Mouse (Mus musculus): ENCODE data around the gene Pomp.
"Not testable (repeated sequence)": the region's sequence is repeated elsewhere in the genome, so short reads cannot be mapped to it uniquely, and the experiment has no call there.

The Pomp gene

DNA sequence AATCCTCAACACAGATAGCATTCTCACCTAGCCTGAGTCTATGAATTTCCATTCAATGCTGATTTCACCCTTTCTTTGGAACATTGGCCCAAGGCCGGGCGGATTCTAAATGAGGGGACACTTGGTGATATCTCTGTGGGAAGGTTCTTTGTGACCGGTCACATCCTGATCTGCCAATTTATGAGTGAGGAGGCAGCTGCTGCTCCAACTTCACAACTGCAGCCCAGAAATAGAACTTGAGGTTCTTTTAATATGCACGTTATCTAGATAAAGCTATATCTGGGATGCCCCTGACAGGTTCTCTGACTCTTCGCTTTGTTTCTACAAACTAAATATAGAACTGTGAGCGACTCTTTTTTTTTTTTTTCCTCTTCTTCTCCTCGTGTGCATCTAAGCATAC lies 10.1 kb upstream of the Pomp start:
- in situ Hi-C loops (cut with MboI) = no loop called here

DNA sequence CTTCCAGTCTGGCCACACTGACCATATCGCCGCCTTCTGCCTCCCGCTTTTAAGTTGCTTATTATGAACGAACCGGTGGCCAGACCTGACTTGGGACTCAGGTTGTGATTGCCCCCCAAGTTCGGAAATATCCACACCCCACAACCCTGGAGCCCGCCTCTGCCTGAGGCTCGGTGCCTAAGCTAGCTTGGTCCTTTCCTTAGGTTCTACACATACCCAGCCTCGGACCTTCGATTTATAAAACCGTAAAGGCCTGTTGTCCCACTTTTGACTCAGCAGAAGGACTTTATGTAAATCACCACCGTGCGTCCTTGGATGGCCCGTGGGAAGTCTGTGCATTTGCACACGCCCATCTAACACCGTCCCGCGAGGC lies 199 bp upstream of the Pomp start:
- in situ Hi-C loops (cut with MboI) = no loop called here

DNA sequence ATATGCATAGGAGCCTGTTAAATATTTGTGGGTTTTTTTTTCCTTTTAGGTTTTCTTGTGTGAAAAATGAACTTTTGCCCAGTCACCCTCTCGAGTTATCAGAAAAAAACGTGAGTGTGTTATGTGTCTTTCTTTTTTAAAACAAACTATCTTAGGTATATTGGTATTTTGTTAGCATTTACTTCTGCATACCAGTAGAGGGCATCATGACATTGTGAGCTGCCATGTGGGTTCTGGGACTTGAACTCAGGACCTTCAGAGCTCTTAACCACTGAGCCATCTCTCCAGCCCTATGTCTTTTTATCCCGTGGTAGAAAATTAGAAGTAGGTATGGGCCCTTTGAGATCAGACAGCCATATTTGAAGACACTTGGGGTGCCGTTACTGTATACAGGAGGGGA lies 8.4 kb downstream of the Pomp start:
- in situ Hi-C loops (cut with MboI) = no loop called here

DNA sequence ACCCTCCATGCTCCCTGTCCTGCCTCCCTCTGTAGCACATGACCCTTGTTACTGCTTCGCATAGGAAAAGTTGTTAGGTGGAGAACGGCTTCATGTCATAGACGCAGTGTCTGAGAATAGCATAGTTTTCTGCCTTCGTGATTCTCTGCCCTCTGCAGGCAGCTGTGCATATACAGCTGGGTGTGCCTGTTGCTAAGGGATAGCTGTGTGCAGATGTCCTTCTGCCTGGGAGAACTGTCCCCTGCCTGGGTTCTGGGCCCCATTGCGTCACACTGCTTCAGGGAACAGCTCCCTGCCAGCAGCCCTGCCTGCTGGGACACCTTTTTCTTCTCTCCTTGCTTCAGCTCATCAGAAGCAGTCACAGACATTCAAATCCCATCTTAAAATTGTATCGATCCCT lies 9.3 kb downstream of the Pomp start:
- in situ Hi-C loops (cut with MboI) = no loop called here

DNA sequence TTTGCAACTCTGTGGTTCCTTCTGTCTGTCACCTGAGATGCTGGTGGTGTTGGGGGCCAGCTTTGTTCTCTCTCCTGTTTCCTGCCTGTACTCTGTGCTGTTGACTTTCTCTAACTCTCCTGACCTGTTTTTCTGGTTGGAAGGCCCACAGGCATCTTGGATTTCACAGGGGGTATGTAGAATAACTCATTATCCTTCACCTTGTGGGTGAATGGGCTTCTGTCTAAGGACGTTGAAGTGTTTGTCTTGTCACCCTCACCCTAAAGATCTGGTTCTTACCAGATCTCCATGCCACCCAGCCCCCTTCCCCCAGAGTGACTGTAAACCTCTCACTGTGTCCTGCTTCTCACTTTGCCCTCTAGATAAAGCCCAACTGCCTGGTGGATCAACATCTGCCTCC lies 10.0 kb downstream of the Pomp start:
- in situ Hi-C loops (cut with MboI) = no loop called here

DNA sequence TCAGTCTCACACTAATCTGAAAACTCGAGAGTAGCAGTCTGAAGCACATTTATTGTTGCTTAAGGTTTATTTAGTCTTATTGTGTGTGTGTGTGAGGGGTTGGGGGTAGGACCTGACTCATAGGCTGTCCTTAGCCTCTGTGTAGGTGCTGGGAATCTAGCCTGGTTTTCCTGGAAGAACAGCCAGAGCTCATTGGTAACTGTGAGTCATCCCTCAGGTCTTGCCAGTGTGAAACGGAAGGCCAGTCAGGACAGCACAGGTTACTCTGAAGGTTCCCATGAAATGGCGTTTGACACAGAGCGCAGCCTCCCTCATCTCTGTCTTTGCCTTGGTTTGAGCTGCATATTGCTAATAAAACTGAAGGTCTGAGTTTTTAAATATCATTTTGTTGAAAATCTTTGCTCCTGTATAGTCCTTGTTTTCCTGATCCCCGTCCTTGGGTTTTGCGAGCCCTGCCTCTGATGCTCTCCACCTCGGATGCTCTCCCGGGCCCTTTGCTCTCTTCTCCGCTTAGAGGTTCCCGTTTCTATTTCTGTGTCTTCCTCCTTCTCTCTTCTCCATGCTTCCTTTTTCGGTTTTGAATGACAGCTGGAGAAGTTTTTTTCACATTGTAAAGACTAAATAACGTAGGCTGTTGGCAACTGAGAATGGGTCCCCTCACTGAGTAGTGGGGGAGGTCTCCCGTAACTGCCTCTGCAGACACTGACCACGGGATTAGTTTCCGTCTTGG lies 11.0 kb downstream of the Pomp start:
- in situ Hi-C loops (cut with MboI) = no loop called here

DNA sequence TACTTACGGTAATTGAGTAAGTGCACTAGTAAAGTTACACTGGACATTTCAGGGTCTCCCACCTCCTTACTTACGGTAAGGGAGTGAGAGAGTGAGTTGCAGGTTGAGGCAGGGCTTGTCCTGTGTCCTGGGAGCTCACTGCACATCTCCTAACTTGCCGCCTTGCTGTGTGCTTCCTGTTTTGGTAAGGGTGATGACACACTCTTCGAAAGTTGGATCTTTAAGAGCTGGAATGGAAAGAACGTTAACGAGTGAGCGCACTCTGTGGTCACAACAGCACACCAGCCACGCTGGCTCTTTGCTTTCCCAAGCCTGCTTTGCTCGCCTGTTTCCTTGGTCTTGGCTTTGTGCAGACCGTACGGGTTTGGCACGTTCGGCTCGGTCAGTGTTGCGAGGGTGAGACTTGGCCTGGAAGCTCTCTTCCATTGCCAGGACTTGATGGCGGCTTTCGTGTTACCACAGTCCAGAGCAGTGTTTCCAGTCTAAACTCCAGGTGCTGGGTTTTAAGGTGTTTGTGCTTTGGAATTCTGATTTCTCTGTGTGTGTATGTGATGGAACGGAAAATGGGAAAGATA lies 14.3 kb downstream of the Pomp start:
- in situ Hi-C loops (cut with MboI) = no loop called here

DNA sequence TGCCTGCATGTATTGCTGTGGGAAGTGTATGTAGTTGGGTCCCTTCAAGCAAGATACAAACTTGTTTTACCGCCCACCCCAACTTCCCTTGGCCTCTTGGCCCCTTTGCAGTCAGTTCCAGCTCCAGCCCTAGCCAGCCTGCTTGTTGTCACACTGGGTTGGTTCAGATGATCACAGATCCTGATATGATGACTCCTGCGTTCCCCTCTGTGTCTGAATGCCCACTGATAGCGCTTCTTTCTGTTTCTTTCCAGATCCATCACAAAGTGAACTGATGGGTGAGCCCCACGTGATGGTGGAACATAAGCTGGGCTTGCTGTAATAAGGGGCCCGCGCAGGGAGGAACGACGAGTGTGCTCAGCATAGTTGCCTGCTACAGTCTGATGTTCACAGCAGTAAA lies 14.9 kb downstream of the Pomp start:
- in situ Hi-C loops (cut with MboI) = no loop called here

DNA sequence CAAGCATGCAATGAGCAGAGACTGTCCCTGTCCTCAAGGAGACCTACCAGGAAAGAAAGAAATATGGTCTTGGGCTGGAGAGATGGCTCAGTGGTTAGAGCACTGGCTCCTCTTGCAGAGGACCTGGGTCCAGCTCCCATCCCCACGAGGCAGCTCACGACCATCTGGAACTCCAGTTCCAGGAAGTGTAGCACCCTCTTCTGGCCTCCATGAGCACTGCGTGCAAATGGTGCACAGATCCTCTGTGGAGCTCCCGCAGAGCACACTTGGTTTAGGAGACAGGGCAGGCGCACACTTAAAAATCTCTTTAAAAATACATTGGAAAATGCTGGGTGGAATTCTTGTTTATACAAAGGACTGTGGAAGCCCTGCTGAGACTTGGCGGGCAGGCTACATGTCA lies 17.3 kb downstream of the Pomp start:
- in situ Hi-C loops (cut with MboI) = no loop called here

DNA sequence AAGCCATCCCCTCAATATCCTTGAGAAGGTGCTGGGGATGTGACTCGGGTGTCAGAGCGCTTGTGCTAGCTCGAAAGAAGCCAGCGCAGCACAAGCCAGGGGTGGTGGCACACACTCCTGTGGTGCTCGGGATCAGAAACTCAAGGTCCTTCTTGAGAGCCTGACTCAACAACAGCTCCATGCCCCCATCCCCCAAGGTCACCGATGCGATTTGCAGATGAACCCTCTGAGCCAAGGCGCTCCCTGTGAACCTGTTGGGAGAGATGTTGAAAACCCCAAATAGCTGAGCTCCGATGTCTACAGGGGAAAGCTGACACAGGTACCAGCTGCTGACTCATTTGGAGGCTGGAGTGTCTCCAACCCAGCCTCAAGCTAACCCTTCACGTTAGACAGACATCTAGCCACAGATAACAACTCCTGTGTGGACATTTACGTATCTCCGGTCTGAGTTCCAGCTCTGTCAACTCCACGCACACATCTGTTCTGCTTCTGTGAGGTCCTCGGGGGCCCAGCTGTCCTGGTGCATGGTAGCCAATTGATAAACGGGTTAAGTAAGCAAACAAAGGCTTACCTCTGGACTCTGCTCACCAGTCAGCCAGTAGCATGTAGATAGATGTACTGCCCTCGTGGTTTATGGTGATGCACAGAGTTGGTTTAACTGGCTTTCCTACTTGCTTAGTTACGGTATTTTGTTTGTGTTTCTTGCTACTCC lies 19.9 kb downstream of the Pomp start:
- in situ Hi-C loops (cut with MboI) = no loop called here

DNA sequence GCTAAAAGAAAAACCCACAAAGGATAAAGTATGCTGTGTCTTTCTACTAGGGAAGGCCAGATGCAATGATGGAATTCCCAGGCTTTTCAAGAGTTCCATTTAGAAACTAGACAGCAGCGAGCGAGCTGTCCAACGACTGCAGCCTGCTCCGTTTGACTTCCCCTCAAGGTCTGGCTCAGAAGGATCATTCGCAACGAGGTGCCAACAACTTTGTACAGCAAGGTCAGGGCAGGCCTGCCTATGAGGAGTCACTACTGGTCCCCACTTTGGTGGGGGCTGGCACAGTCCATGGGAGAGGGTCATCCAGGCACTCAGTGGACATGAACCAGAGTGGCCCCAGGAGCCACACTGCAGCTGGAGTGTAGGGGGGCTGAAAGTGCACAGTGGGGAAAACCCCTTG lies 23.3 kb downstream of the Pomp start:
- in situ Hi-C loops (cut with MboI) = no loop called here

DNA sequence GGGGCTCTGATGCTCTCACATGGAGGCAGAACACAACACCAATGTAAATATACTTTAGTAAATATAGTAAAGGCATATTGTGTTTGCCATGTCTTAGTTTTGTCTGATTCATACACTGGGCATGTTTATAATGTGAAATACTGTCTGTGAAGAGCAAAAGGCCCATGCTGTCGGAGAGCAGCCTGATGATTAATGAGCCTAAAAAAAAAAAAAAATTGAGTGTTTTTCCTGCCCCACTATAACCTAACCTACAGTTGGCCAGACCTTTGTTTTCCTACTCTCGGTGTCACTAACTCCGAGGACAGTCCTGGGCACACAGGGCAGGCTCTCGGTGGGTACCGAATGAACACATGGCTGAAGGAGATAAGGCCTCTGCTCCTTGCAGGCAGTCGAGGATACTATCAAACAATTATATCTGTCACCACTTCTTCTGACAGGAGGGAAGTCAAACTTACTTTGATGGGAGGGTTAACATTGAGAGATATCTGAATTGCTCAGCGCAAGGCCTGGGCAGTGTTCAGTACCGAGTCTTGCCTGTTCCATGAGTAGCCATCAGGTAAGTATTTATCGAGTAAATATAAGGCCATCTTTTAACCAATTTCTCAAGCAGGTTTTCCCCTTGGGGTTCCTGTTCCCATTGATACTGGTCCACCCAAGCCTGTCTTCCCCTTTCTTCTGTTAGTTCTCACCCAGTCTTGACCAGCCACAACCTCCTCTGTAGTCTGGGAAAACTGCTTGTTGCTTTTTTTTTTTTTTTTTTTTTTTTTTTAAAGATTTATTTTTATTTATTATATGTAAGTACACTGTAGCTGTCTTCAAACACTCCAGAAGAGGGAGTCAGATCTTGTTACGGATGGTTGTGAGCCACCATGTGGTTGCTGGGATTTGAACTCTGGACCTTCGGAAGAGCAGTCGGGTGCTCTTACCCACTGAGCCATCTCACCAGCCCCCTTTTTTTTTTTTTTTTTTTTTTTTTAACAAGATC lies 28.3 kb downstream of the Pomp start:
- in situ Hi-C loops (cut with MboI) = no loop called here

DNA sequence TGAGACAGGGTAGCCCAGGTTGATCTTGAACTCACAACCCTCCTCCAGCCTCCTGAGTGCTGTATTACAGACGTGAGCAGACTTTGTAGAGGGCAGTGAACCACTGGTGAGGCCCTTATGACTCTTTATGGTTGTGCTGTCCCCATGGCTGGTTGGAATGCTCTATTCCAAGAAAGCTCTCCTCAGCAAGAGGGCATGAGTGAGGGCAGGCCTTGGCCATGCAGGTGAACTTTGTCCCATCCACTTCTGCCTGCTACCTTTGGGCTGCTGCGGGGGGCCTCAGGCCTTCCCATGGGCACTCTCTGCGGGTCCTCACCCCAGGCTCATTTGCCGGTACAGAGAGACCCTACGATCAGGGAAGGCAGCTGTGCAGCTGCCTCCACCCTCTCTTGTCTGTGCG lies 32.5 kb downstream of the Pomp start:
- in situ Hi-C loops (cut with MboI) = no loop called here

DNA sequence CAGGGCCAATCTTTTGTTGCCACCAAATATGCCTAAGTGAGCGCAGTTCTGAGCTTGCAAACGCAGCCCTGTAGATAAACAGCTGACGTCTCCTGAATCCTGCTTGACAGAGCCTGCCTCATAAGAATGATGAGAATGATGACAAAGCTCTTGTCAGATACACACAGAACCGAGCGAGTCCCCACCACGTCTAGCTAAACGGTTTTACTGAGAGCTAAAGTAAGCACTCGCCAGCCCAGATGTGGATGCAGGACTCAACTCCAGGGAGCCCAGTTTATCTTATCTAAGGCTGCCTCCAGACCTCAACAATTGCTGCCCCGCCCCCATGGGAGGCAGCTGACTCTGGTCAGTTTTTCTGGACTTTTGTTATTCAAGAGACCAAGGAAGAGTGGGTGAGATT lies 32.9 kb downstream of the Pomp start:
- in situ Hi-C loops (cut with MboI) = no loop called here

DNA sequence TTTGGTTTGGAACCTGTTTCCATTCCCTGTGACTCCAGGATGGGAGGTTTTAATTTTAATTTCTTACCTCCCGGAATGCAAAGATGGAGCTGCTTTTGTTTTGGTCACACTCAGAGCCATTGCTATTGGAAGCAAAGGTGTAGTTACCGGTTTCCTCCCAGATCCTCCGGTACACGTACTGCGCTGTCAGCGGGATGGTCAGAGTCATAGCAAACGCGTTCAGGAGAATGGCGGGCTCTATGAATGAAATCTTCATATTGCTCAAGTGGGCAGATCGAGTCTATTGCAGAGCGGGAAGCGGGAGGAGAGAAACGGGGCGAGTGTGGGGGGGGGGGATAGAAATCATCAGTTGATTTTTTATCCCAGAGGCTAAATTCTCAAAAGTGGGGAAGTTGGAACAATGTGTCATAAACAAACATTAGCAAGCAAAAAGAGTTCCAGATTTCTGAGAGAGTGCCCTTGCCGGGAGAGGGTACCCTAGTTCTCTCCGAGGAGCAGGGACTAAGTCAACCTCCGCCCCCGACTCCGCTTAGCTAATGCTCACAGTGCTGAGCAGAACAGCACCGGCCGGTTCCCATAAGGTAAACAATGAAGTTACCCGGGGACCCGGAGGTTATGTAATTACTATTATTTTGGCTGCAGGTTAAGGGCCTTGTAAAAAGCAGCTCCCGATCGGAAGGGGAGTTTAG lies 33.6 kb downstream of the Pomp start:
- in situ Hi-C loops (cut with MboI) = no loop called here

DNA sequence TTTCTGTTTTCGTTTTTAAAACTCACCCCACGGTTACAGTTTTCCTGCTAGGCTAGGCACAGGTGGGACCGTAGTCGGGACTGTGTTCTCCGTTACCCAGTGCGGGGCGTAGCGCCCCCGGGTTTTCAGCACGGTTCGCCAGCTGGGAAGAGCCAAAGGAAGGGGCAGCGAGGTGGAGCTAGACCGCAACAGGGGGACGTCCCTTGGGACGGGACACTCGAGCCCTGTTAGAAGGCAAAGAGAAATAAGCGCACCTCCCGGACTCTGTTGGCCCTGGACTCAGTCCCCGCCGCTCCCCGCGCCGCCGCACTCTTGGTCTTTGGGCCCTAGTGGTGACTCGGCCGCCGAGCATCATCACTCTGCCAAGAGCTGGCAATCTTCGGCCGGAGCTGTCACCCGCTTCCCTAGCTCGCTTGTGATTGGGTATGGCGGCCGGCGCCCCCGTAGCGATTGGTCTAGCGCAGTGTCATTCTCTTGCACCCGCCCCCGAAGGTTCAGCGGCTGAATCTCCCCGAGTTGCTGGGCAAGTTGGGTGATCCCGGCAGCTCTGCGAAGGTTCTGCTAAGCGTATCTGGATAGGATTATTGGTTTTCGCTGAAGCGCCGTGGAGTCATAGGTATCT lies 34.3 kb downstream of the Pomp start, which contains the start of gene Slc46a3:
Gene Slc46a3 (minus strand): TSS at position 361 of the 622 bp plus-strand sequence.
- in situ Hi-C loops (cut with MboI) = no loop called here

DNA sequence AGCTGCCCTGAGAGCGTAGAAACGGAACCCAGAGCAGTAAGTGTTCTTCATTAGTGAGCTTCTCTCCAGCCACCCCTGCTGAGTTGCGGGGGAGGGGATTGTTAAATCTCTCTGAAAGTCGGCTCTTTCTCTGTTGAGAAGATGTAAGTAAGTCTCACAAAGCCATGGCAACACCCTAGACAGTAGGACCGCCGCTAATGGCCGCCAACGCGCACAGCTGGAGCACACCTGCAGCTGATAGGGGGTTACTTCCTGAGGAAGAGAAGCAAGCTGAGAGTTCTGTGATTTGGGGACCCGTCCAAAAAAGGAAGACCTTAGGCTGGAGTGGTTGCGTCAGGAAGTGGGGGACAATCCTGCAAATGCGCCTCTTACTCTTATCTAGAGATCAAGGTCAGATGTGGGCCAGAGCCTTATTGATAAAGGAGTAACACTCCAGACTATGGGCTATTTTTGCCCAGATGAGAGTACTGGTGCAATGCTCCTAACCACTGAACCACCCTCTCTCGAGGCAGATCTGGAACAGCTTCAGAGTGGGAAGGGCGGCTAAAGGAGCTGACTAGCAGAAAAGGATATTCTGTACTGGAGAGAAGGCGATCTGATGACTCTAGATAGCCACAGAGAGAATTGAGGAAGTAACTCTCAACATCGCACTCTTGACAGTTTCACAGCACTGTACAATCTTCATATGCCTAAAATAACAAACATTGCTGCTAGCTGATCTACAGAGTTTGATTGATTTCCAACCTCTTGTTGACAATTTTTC lies 35.4 kb downstream of the Pomp start:
- in situ Hi-C loops (cut with MboI) = no loop called here

DNA sequence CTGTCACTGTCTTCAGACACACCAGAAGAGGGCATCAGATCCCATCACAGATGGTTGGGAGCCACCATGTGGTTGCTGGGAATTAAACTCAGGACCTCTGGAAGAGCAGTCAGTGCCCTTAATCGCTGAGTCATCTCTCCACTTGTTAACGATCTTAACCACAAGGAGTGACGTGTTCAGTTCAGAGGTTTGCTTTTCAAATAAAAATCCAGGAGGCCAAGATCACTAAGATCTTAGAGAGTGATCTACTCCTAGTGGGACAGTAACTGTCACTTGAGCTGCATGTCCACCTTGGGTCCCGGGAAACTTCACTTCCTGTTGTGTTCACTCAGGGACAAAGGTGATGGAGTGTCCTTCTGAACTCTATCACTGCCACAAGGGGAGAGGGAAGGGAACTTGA lies 36.2 kb downstream of the Pomp start:
- in situ Hi-C loops (cut with MboI) = not testable (repeated sequence)

DNA sequence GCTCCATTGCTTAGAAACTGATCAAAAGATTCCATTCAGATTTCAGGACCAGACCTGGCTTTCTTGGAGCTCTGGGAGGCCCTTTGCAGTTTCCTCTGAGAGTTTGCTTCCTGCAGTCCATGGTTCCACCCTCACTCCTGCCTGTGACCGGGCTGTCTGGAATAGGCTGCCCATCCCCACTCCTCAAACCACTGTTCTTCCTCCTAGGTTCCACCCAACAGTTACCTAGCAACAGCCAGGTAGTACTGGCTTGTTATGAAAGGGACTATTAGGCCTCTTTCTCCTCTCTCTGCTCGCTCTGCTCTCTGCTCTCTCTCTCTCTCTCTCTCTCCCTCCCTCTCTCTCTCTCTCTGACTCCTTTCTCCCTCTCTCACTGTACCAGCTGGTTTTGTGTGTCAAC lies 38.0 kb downstream of the Pomp start:
- in situ Hi-C loops (cut with MboI) = no loop called here

DNA sequence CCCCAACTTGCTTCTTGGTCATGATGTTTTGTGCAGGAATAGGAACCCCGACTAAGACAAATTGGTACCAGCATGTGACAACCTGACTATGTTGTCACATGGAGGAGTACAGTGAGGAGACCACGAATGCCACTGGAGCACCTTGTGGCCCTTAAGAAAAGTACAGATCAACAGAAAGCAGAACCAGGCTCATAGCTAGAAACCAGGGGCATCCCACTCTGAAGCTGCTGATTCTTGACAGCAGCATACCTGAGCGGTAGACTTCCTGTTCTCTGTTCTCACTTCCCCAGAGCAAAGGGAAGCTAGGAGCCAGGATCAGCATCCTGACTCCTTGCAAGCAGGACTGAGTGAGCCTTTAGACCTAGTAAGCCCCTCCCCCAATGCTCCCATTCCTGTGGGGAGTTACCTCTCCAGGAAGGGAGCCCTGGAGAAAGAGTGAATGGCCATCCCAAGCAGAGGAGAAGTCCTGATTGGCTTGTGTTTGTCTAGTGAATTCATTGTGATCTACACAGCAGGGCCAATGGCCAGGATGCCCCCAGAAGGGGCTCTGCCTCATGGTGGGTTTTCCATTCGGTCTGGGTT lies 38.8 kb downstream of the Pomp start:
- in situ Hi-C loops (cut with MboI) = no loop called here
